27 mouse cellular contexts compared by ENCODE assay signal in genomic region chr19:35997384-35997783, GRCm38 (mm10). TPM values are rescaled to one million over a fixed set of nuclear protein-coding genes. Genes with fewer than 3 reads are reported as not detected.
DNase-seq lines count a peak whose midpoint lies in the region; ATAC-seq lines count a peak whose summit lies in the region.
"Had no signal": no experiment of that assay in that cellular context is flagged by ENCODE, and none has a peak within 500 bp of the region (broad histone marks: within the 10 kb centered on the region; RNA-seq: fewer than 3 reads in every experiment).

No protein-coding gene starts in this region.

- H3K27me3 ChIP-seq in liver, embryonic 11.5 days (replicated peaks; ENCODE audit: control insufficient read depth, insufficient read depth, low read length) = no peaks in the 10 kb centered on the region
- H3K27me3 ChIP-seq: CH12.LX; embryonic facial prominence, embryonic 12.5 days; embryonic facial prominence, embryonic 15.5 days; hindbrain, embryonic 13.5 days had no signal

- no peak overlapping the region for H3K4me3 ChIP-seq in liver, embryonic 11.5 days (ENCODE audit: low read depth, low read length)
- H3K4me3 ChIP-seq: embryonic facial prominence, embryonic 12.5 days; embryonic facial prominence, embryonic 15.5 days; heart, adult 2 months; hindbrain, embryonic 10.5 days; hindbrain, embryonic 13.5 days had no signal

- H3K9me3 ChIP-seq in liver, embryonic 11.5 days (ENCODE audit: control insufficient read depth, low read length) = no peaks in the 10 kb centered on the region
- H3K9me3 ChIP-seq: embryonic facial prominence, embryonic 12.5 days; embryonic facial prominence, embryonic 15.5 days; G1E; hindbrain, embryonic 10.5 days; hindbrain, embryonic 13.5 days had no signal

- H3K9ac ChIP-seq in liver, embryonic 11.5 days (ENCODE audit: low read depth, low read length) = no peak overlapping the region
- H3K9ac ChIP-seq: embryonic facial prominence, embryonic 12.5 days; embryonic facial prominence, embryonic 15.5 days; forebrain, postnatal 0 days; hindbrain, embryonic 13.5 days had no signal

- 41% methylated on average over 3 of the region's 3 CpGs for WGBS in liver, embryonic 11.5 days

- H3K36me3 ChIP-seq in liver, embryonic 11.5 days (ENCODE audit: control insufficient read depth, insufficient read depth, low read length) = no peaks in the 10 kb centered on the region
- H3K36me3 ChIP-seq: embryonic facial prominence, embryonic 12.5 days; embryonic facial prominence, embryonic 15.5 days; G1E; hindbrain, embryonic 10.5 days; hindbrain, embryonic 13.5 days had no signal

- H3K4me1 ChIP-seq in liver, embryonic 11.5 days (replicated peaks; ENCODE audit: control insufficient read depth, insufficient read depth, low read length) = no peaks in the 10 kb centered on the region
- H3K4me1 ChIP-seq: embryonic facial prominence, embryonic 15.5 days had no signal

- H3K4me2 ChIP-seq in liver, embryonic 11.5 days = no peak overlapping the region
- H3K4me2 ChIP-seq: embryonic facial prominence, embryonic 12.5 days; embryonic facial prominence, embryonic 15.5 days; heart, embryonic 11.5 days; hindbrain, embryonic 13.5 days had no signal

- DNase-seq in A20 (ENCODE audit: low read depth, low spot score) = peak; percentile 45
- DNase-seq in frontal cortex, postnatal 10 days (ENCODE audit: low spot score in 2 of 2) = no peak
- DNase-seq in liver, embryonic 11.5 days (ENCODE audit: low spot score) = no peak
- DNase-seq in thymus, postnatal 0 days (ENCODE audit: low spot score) = no peak
- DNase-seq: adrenal gland, postnatal 10 days; adrenal gland, postnatal 36 days; cerebellum, adult 18-20 months; cerebellum, adult 9-10 months; cerebellum, postnatal 14 days; forebrain, postnatal 0 days; gastrocnemius, postnatal 25 days; heart, adult 2 months had no signal

- peak; percentile 91 for ATAC-seq in common myeloid progenitor, adult 5-6 weeks (replicated peaks; ENCODE audit: low read depth, poor library complexity, severe bottlenecking)
- ATAC-seq in megakaryocyte progenitor cell, adult 5-6 weeks (replicated peaks; ENCODE audit: poor library complexity) = peak; percentile 89
- ATAC-seq in liver, embryonic 11.5 days (replicated peaks; ENCODE audit: low FRiP score) = no peak
- ATAC-seq: forebrain, embryonic 14.5 days; forebrain, postnatal 0 days; hindbrain, embryonic 16.5 days; Patski had no signal

- H3K27ac ChIP-seq in liver, embryonic 11.5 days (ENCODE audit: low read depth, low read length) = no peak overlapping the region
- H3K27ac ChIP-seq: embryonic facial prominence, embryonic 12.5 days; embryonic facial prominence, embryonic 15.5 days; heart, adult 2 months; hindbrain, embryonic 10.5 days; hindbrain, embryonic 13.5 days had no signal

RNA-seq across cellular contexts. Expression of gene Htr7, which starts 59.9 kb away (rescaled TPM):
- not detected in 2 replicates for total RNA-seq in common myeloid progenitor, adult 5-6 weeks (2017)
- total RNA-seq in megakaryocyte progenitor cell, adult 5-6 weeks (2015) = 0.12 TPM in 1 of 2 replicates, not detected in the other
- not detected in 2 replicates for total RNA-seq in megakaryocyte progenitor cell, adult 5-6 weeks (2017)
- not detected in 2 replicates for polyA plus RNA-seq in liver, embryonic 11.5 days (2014; fragmentation: Nextera tagmentation; extraction: Ambion mirVana)
- polyA plus RNA-seq in thymus, postnatal 0 days (2015; fragmentation: Nextera tagmentation; extraction: Ambion mirVana) = 3.0 and 3.2 TPM in 2 replicates
- total RNA-seq: adrenal gland, adult 18-20 months; CH12.LX had no signal
- polyA plus RNA-seq: G1E; heart, embryonic 11.5 days; heart, embryonic 14.5 days; heart, postnatal 0 days; Patski had no signal
